Mouse (Mus musculus) layer of hippocampus, adult 18-20 months (tissue): ENCODE results near the gene Gak. TPM values are rescaled to one million over a fixed set of nuclear protein-coding genes. Genes with fewer than 3 reads are reported as not detected.
"Not testable (repeated sequence)": the region's sequence is repeated elsewhere in the genome, so short reads cannot be mapped to it uniquely, and the experiment has no call there.

Experiments
- DNase-seq, 2 experiments: peaks; one replicate each; pipeline ENCODE4 v3.0.0; 2022; ENCODE audit warnings: low spot score in 2 of 2
- total RNA-seq, 2 experiments: library from RNA; stranded (reverse); gene quantifications; 2 replicates each; pipeline ENCODE4 v1.2.3; 2021

Gak gene
- total RNA-seq, 2 experiments from 2014 or later, result 89.7 to 93.0 TPM

GRCm38 (mm10) chr5:108657406-108657805, 27.9 kb upstream of the Gak start:
- no peak for DNase-seq

- DNase-seq, result no peak
Observed at GRCm38 (mm10) chr5:108655891-108656650, 26.5 kb upstream of the Gak start.

GRCm38 (mm10) chr5:108655381-108655780, 25.8 kb upstream of the Gak start:
- DNase-seq, result no peak

GRCm38 (mm10) chr5:108654444-108654990, 25.0 kb upstream of the Gak start:
- DNase-seq, result no peak

GRCm38 (mm10) chr5:108653341-108653740, 23.8 kb upstream of the Gak start:
- DNase-seq, result no peak

GRCm38 (mm10) chr5:108651823-108652222, 22.3 kb upstream of the Gak start:
- peak in 1 of 2 experiments; percentile 74 for DNase-seq

- DNase-seq, result no peak
Observed at GRCm38 (mm10) chr5:108651136-108651720, 21.7 kb upstream of the Gak start.

GRCm38 (mm10) chr5:108650341-108650740, 20.8 kb upstream of the Gak start:
- DNase-seq, result no peak

GRCm38 (mm10) chr5:108648937-108649576, 19.5 kb upstream of the Gak start:
- no peak for DNase-seq

GRCm38 (mm10) chr5:108647820-108648465, 18.4 kb upstream of the Gak start:
- no peak for DNase-seq

GRCm38 (mm10) chr5:108647311-108647710, 17.8 kb upstream of the Gak start:
- no peak for DNase-seq

GRCm38 (mm10) chr5:108646343-108646660, 16.7 kb upstream of the Gak start:
- DNase-seq, result no peak

GRCm38 (mm10) chr5:108645651-108646342, 16.2 kb upstream of the Gak start:
- peak in 1 of 2 experiments; percentile 41 for DNase-seq

GRCm38 (mm10) chr5:108643674-108644073, 14.1 kb upstream of the Gak start:
- DNase-seq, result no peak

- no peak for DNase-seq
Observed at GRCm38 (mm10) chr5:108636172-108636571, 6.6 kb upstream of the Gak start.

GRCm38 (mm10) chr5:108634088-108634487, 4.5 kb upstream of the Gak start:
- not testable (repeated sequence) for DNase-seq

- no peak for DNase-seq
Observed at GRCm38 (mm10) chr5:108633676-108634075, 4.1 kb upstream of the Gak start.

- no peak for DNase-seq
Observed at GRCm38 (mm10) chr5:108628891-108629633, 493 bp downstream of the Gak start.

- DNase-seq, result no peak
Observed at GRCm38 (mm10) chr5:108626050-108626660, 3.4 kb downstream of the Gak start.

GRCm38 (mm10) chr5:108621870-108622269, 7.7 kb downstream of the Gak start:
- DNase-seq, result peak in 1 of 2 experiments; percentile 41
